Mouse (Mus musculus) bone marrow, adult 2 months (tissue): ENCODE data around the gene Hspb11.

Experiments used
- CTCF ChIP-seq: fragments of 200-500 bp; IDR thresholded peaks from 2 replicates; pipeline ENCODE4 v1.5.1; 2011; ENCODE audit warnings: low read length, control low read depth; ENCODE audit not compliant: control insufficient read depth, insufficient read depth
- POLR2A ChIP-seq: fragments of 200-500 bp; IDR thresholded peaks from 2 replicates; pipeline ENCODE4 v1.6.1; 2011; ENCODE audit warnings: low read depth, mild to moderate bottlenecking, control low read depth, low read length, borderline replicate concordance; ENCODE audit not compliant: control insufficient read depth

DNA sequence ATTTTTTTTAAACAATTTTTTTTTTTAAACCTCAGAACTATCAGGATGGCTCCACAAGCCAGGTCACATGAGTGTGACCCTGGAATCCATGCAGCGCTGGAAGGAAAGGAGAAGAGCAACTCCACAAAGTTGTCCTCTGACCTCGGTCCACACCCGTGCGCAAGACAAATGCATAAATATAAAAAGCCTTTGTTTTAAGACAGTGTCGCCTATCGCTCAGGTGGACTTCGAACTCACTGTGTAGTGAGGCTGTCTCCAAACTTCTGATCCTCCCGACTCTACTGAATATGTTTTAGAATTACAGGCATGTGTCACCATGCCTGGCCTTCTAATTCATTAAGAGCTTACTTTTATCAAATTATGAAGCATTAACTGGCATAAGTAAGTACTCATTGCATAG is 75.1 kb downstream of the Hspb11 start:
- no peak for TF ChIP-seq CTCF
- no peak for TF ChIP-seq POLR2A
